Mouse (Mus musculus) forebrain, embryonic 11.5 days (tissue): ENCODE data around the gene Ttc16. TPM values are rescaled to one million over a fixed set of nuclear protein-coding genes. Genes with fewer than 3 reads are reported as not detected.

Experiments used
- microRNA counts: library from miRNA; unstranded; fragments of <30 nt; microRNA quantifications from one replicate; lab custom pipeline; 2015
- microRNA-seq: library from miRNA; unstranded; fragments of <30 nt; microRNA quantifications from one replicate; pipeline ENCODE4, GENCODE M21; 2016; ENCODE audit not compliant: insufficient number of aligned reads
- polyA plus RNA-seq: library from polyadenylated mRNA; unstranded; fragments of >200 nt; fragmentation: Nextera tagmentation; extraction: Ambion mirVana; gene quantifications from 2 replicates; pipeline ENCODE4 v1.2.1, GENCODE M21; 2014

Ttc16 gene
- polyA plus RNA-seq, 1 experiment from 2014 or later: 0.80 TPM

MicroRNAs within 50 kb of the gene (microRNA counts, 519-probe panel; counts per million panel counts)
- microRNA mmu-miR-2861 (lab: Ali Mortazavi, UCI): 31.2 counts per million

Small RNA genes within 50 kb of the gene (microRNA-seq; reads per million reads assigned to microRNA genes)
- gene Mir2861 (not detected), gene Mir3960 (not detected)

Other genes starting within 250 kb of the Ttc16 start
- gene Fam102a, start 240.3 kb downstream of the Ttc16 start, polyA plus RNA-seq: 10.4 and 10.6 TPM in 2 replicates
- gene Dpm2, start 204.8 kb downstream of the Ttc16 start, polyA plus RNA-seq: 98.9 and 102 TPM in 2 replicates
- gene Pip5kl1, start 200.8 kb downstream of the Ttc16 start, polyA plus RNA-seq: 1.8 and 2.3 TPM in 2 replicates
- 0.35 TPM in 1 of 2 replicates, not detected in the other for gene 9430097D07Rik, start 199.9 kb downstream of the Ttc16 start, polyA plus RNA-seq
- 15.4 and 16.7 TPM in 2 replicates for gene St6galnac4, start 188.5 kb downstream of the Ttc16 start, polyA plus RNA-seq
- gene St6galnac6, start 175.9 kb downstream of the Ttc16 start, polyA plus RNA-seq: 4.7 and 5.1 TPM in 2 replicates
- gene Ak1, start 153.9 kb downstream of the Ttc16 start, polyA plus RNA-seq: 18.9 and 20.6 TPM in 2 replicates
- gene Eng, start 129.0 kb downstream of the Ttc16 start, polyA plus RNA-seq: 25.5 and 25.9 TPM in 2 replicates
- gene Fpgs, start 71.5 kb downstream of the Ttc16 start, polyA plus RNA-seq: 21.9 and 22.3 TPM in 2 replicates
- 79.2 and 95.7 TPM in 2 replicates for gene Cdk9, start 62.6 kb downstream of the Ttc16 start, polyA plus RNA-seq
- 33.2 and 33.7 TPM in 2 replicates for gene Sh2d3c, start 54.6 kb downstream of the Ttc16 start, polyA plus RNA-seq
- gene 6330409D20Rik, start 34.6 kb downstream of the Ttc16 start, polyA plus RNA-seq: 2.1 and 2.3 TPM in 2 replicates
- gene Tor2a, start 18.4 kb downstream of the Ttc16 start, polyA plus RNA-seq: 56.8 and 68.3 TPM in 2 replicates
- gene Ptrh1, start 153 bp upstream of the Ttc16 start, polyA plus RNA-seq: 3.3 and 4.6 TPM in 2 replicates
- 0.33 and 0.87 TPM in 2 replicates for gene Cfap157, start 8.8 kb upstream of the Ttc16 start, polyA plus RNA-seq
- gene Stxbp1, start 71.6 kb upstream of the Ttc16 start, polyA plus RNA-seq: 44.0 and 44.6 TPM in 2 replicates
- gene Fam129b, start 100.5 kb upstream of the Ttc16 start, polyA plus RNA-seq: 13.8 and 15.4 TPM in 2 replicates
- 134 and 151 TPM in 2 replicates for gene Rpl12, start 185.9 kb upstream of the Ttc16 start, polyA plus RNA-seq
- gene Lrsam1, start 186.0 kb upstream of the Ttc16 start, polyA plus RNA-seq: 10.7 and 13.0 TPM in 2 replicates
- gene Slc2a8, start 206.4 kb upstream of the Ttc16 start, polyA plus RNA-seq: 11.8 and 13.4 TPM in 2 replicates